ENCODE assay signal across 8 mouse cellular contexts in the genomic region with DNA sequence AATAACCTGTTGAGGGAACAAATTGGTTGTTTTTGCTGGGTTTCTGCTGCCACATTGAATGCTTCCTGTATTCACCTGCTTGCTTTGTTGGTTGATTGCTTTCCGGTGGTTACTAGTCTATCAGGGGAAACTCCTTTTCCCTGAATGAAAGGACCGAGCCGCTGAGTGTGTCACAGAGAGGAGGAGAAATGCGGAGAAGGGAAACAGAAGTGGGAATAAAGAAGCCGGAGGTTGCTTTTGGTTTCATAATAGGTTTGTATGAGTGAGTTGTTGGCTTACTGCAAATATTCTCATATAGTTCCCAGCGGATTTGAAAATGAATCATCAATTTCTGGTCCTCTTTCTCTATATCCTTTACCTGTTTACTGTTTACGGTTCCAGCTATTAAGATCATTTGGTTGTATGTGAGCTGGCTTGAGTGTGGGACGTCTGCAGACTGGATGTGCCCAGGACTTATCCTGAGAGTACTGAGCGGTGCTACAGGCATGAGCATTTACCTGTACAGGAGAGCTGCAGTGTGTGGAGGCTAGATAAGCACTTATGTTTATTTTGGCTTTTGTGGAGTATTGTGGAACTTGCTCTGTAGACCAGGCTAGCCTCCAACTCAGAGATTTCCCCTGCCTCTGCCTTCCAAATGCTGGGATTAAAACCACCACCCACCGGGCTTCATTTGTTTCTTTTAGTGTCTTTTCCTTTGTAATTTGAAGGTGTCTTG. TPM values are rescaled to one million over a fixed set of nuclear protein-coding genes. Genes with fewer than 3 reads are reported as not detected.
A peak's percentile ranks its signal among the peaks of the same experiment; 100 is the strongest.
DNase-seq lines count a peak whose midpoint lies in the region; ATAC-seq lines count a peak whose summit lies in the region.

No protein-coding gene starts in this region.

- peak overlapping the region; percentile 98 for H3K9ac ChIP-seq in kidney, embryonic 16.5 days (replicated peaks; ENCODE audit: low read length)
- H3K9ac ChIP-seq in forebrain, embryonic 13.5 days, result peak overlapping the region; percentile 95
- H3K9ac ChIP-seq in limb, embryonic 15.5 days, result 0 out of 2 replicates have a peak overlapping the region, but pooled peaks have one; percentile 94

- peak overlapping the region; percentile 89 for H3K4me3 ChIP-seq in kidney, embryonic 16.5 days (ENCODE audit: low read length)
- peak overlapping the region; percentile 92 for H3K4me3 ChIP-seq in forebrain, embryonic 13.5 days
- H3K4me3 ChIP-seq in limb, embryonic 15.5 days, result peak overlapping the region; percentile 95

- peak overlapping the region; percentile 65 for H3K4me2 ChIP-seq in kidney, embryonic 16.5 days (replicated peaks; ENCODE audit: low read depth, low read length)
- peak overlapping the region; percentile 83 for H3K4me2 ChIP-seq in forebrain, embryonic 13.5 days
- peak overlapping the region; percentile 76 for H3K4me2 ChIP-seq in limb, embryonic 15.5 days

- peaks cover 29% of the 10 kb centered on the region for H3K4me1 ChIP-seq in kidney, embryonic 16.5 days (ENCODE audit: insufficient read depth, low read length)
- peaks cover 64% of the 10 kb centered on the region for H3K4me1 ChIP-seq in forebrain, embryonic 13.5 days
- H3K4me1 ChIP-seq in limb, embryonic 15.5 days, result peaks cover 28% of the 10 kb centered on the region

- H3K27me3 ChIP-seq in kidney, embryonic 16.5 days (ENCODE audit: insufficient read depth, low read length), result no peaks in the 10 kb centered on the region
- H3K27me3 ChIP-seq in forebrain, embryonic 13.5 days, result no peaks in the 10 kb centered on the region
- no peaks in the 10 kb centered on the region for H3K27me3 ChIP-seq in limb, embryonic 15.5 days
- peaks cover 1% of the 10 kb centered on the region; the same call in 1 of the 2 replicates for H3K27me3 ChIP-seq in splenic B cell, adult 2 months (ENCODE audit: control insufficient read depth, insufficient read depth, low read length, poor library complexity, severe bottlenecking)

- no peak for ATAC-seq in kidney, embryonic 16.5 days (ENCODE audit: low FRiP score, low TSS enrichment)
- ATAC-seq in forebrain, embryonic 13.5 days, result no peak
- ATAC-seq in limb, embryonic 15.5 days (ENCODE audit: insufficient number of reproducible peaks, low FRiP score, low TSS enrichment, low read depth), result no peak

- no peaks in the 10 kb centered on the region for H3K36me3 ChIP-seq in kidney, embryonic 16.5 days (ENCODE audit: insufficient read depth, low read length)
- H3K36me3 ChIP-seq in forebrain, embryonic 13.5 days (ENCODE audit: poor library complexity, severe bottlenecking), result no peaks in the 10 kb centered on the region
- H3K36me3 ChIP-seq in limb, embryonic 15.5 days, result no peaks in the 10 kb centered on the region
- 0 out of 2 replicates have a peak, but pooled peaks cover 2% of the 10 kb centered on the region for H3K36me3 ChIP-seq in splenic B cell, adult 2 months (ENCODE audit: control insufficient read depth, insufficient read depth, low read length, poor library complexity, severe bottlenecking)

- no peak for DNase-seq in kidney, postnatal 4 days
- peak; percentile 11 for DNase-seq in MN1 (ENCODE audit: low spot score)
- peak; percentile 38 for DNase-seq in splenic B cell, adult 2 months (ENCODE audit: low read depth, low spot score)
- DNase-seq in adrenal gland, postnatal 4 days (ENCODE audit: low spot score in 2 of 2), result no peak
- DNase-seq in adrenal gland, adult 8-10 months, result no peak

- H3K9me3 ChIP-seq in kidney, embryonic 16.5 days (ENCODE audit: low read length), result no peaks in the 10 kb centered on the region
- H3K9me3 ChIP-seq in forebrain, embryonic 13.5 days (replicated peaks), result no peaks in the 10 kb centered on the region
- no peaks in the 10 kb centered on the region for H3K9me3 ChIP-seq in limb, embryonic 15.5 days

- 20% methylated on average over 10 of the region's 10 CpGs for WGBS in kidney, embryonic 16.5 days
- 24% methylated on average over 10 of the region's 10 CpGs for WGBS in forebrain, embryonic 13.5 days
- WGBS in limb, embryonic 15.5 days, result 31% methylated on average over 10 of the region's 10 CpGs

- no peak overlapping the region for H3K27ac ChIP-seq in kidney, embryonic 16.5 days (ENCODE audit: low read length)
- peak overlapping the region; percentile 98; the same call in 1 of the 2 replicates for H3K27ac ChIP-seq in forebrain, embryonic 13.5 days
- H3K27ac ChIP-seq in limb, embryonic 15.5 days, result no peak overlapping the region

RNA-seq across cellular contexts. Expression of a gene that starts 1.4 kb away (rescaled TPM):
- polyA plus RNA-seq in kidney, embryonic 16.5 days (2015; fragmentation: Nextera tagmentation; extraction: Ambion mirVana), result 4.6 and 5.7 TPM in 2 replicates
- polyA plus RNA-seq in forebrain, embryonic 13.5 days (2015; fragmentation: Nextera tagmentation; extraction: Ambion mirVana), result 10.1 and 10.7 TPM in 2 replicates
- polyA plus RNA-seq in limb, embryonic 15.5 days (2015; fragmentation: Nextera tagmentation; extraction: Ambion mirVana), result 7.0 and 8.8 TPM in 2 replicates
- total RNA-seq in adrenal gland, postnatal 4 days (2021), result 10 to 100 TPM; 25.6 to 25.9 TPM
- 10 to 100 TPM; 20.9 to 24.8 (median 22.8) TPM for total RNA-seq in adrenal gland, adult 8-10 months (2022)

Comparison
In these comparisons a context has a peak if more than half of its experiments do, and no peak if none do; other contexts are left out.
1. DNase-seq: peak in MN1 (single experiment) and splenic B cell, adult 2 months (single experiment); none in kidney, postnatal 4 days (0 of 2), adrenal gland, postnatal 4 days (0 of 2) and adrenal gland, adult 8-10 months (single experiment).
2. Peak in every context shown above with its lines, with median percentiles within 50 percentile points of each other: H3K4me2 ChIP-seq, H3K4me3 ChIP-seq and H3K9ac ChIP-seq.